Mouse (Mus musculus) C2C12 (cell line): ENCODE results near the gene Drosha. TPM values are rescaled to one million over a fixed set of nuclear protein-coding genes. Genes with fewer than 3 reads are reported as not detected.
"Not testable (repeated sequence)": the region's sequence is repeated elsewhere in the genome, so short reads cannot be mapped to it uniquely, and the experiment has no call there.

Experiments used
- H3K27me3 ChIP-seq: one replicate; pipeline ENCODE4 v1.6.1; 2011; ENCODE audit not compliant: control insufficient read depth, insufficient read depth, insufficient read length
- H3K36me3 ChIP-seq: one replicate; pipeline ENCODE4 v1.6.1; 2011; ENCODE audit not compliant: control insufficient read depth, insufficient read depth
- H3K4me3 ChIP-seq: one replicate; pipeline ENCODE4 v1.5.1; 2011; ENCODE audit warnings: mild to moderate bottlenecking, control low read depth; ENCODE audit not compliant: poor library complexity, insufficient read depth, severe bottlenecking
- H3K79me2 ChIP-seq: one replicate; pipeline ENCODE4 v1.6.1; 2011; ENCODE audit not compliant: control insufficient read depth, insufficient read depth
- H3K79me3 ChIP-seq: one replicate; pipeline ENCODE4 v1.6.1; 2011; ENCODE audit warnings: low read depth, control low read depth
- H3ac ChIP-seq: one replicate; pipeline ENCODE3; 2011; ENCODE audit warnings: low read depth; ENCODE audit not compliant: control insufficient read depth, insufficient read length
- CEBPB ChIP-seq: IDR thresholded peaks from one replicate; pipeline ENCODE4 v1.6.1; 2011; ENCODE audit warnings: low read depth, mild to moderate bottlenecking, control low read depth, moderate library complexity
- CTCF ChIP-seq: IDR thresholded peaks from one replicate; pipeline ENCODE4 v1.5.1; 2011; ENCODE audit not compliant: control insufficient read depth, insufficient read depth, insufficient read length
- FOSL1 ChIP-seq: IDR thresholded peaks from one replicate; pipeline ENCODE4 v1.8.0; 2011; ENCODE audit warnings: mild to moderate bottlenecking, low read length; ENCODE audit not compliant: poor library complexity, insufficient read depth, severe bottlenecking
- MAX ChIP-seq: IDR thresholded peaks from one replicate; pipeline ENCODE4 v1.6.1; 2011; ENCODE audit warnings: mild to moderate bottlenecking, control low read depth
- MYOD1 ChIP-seq: IDR thresholded peaks from one replicate; pipeline ENCODE4 v1.6.1; 2011; ENCODE audit warnings: low read depth; ENCODE audit not compliant: control insufficient read depth, insufficient read length
- MYOG ChIP-seq: IDR thresholded peaks from one replicate; pipeline ENCODE4 v1.6.1; 2011; ENCODE audit not compliant: control insufficient read depth, insufficient read length; ENCODE audit errors: extremely low read depth
- USF1 ChIP-seq: IDR thresholded peaks from one replicate; pipeline ENCODE4 v1.6.1; 2011; ENCODE audit warnings: low read depth, mild to moderate bottlenecking, control low read depth, moderate library complexity
- polyA plus RNA-seq: library from polyadenylated mRNA; unstranded; fragments of >200 nt; fragmentation: generic; extraction: Trizol; gene quantifications from one replicate; pipeline ENCODE4 v1.2.1, GENCODE M21; 2012; ENCODE audit warnings: missing spikeins

Gene Drosha
- polyA plus RNA-seq, 1 experiment = 42.0 TPM

- Histone ChIP-seq H3K79me2 (no peaks in the 10 kb centered on the region), H3K36me3 (peaks cover 70% of the 10 kb centered on the region), H3K79me3 (no peaks in the 10 kb centered on the region), H3K4me3 (no peak overlapping the region), H3K27me3 (no peaks in the 10 kb centered on the region), H3ac (no peak overlapping the region)
- no peak for TF ChIP-seq MYOG
- no peak for TF ChIP-seq CTCF
- no peak for TF ChIP-seq FOSL1
- no peak for TF ChIP-seq MYOD1
- no peak for TF ChIP-seq CEBPB
- TF ChIP-seq MAX = no peak
- TF ChIP-seq USF1 = no peak
These were observed 95.6 kb downstream of the Drosha start for GRCm38 (mm10) chr15:12919967-12920870.

GRCm38 (mm10) chr15:12921901-12922300 lies 97.3 kb downstream of the Drosha start:
- H3K79me2 ChIP-seq = no peaks in the 10 kb centered on the region
- H3ac ChIP-seq = no peak overlapping the region
- TF ChIP-seq CEBPB (no peak), CTCF (no peak)
- H3K79me3 ChIP-seq = no peaks in the 10 kb centered on the region
- H3K27me3 ChIP-seq = no peaks in the 10 kb centered on the region
- H3K36me3 ChIP-seq = peaks cover 70% of the 10 kb centered on the region
- no peak overlapping the region for H3K4me3 ChIP-seq

- no peak for TF ChIP-seq CTCF
- TF ChIP-seq CEBPB = no peak
- TF ChIP-seq USF1 = no peak
- no peak for TF ChIP-seq MAX
- no peak overlapping the region for H3K4me3 ChIP-seq
- H3K79me2 ChIP-seq = no peaks in the 10 kb centered on the region
- no peak overlapping the region for H3ac ChIP-seq
- peaks cover 69% of the 10 kb centered on the region for H3K36me3 ChIP-seq
- no peaks in the 10 kb centered on the region for H3K79me3 ChIP-seq
- H3K27me3 ChIP-seq = no peaks in the 10 kb centered on the region
These were observed 99.2 kb downstream of the Drosha start for GRCm38 (mm10) chr15:12923826-12924225.

GRCm38 (mm10) chr15:12931481-12931880 lies 106.9 kb downstream of the Drosha start:
- H3K79me2 ChIP-seq = no peaks in the 10 kb centered on the region
- no peak for TF ChIP-seq MYOD1
- TF ChIP-seq MAX = no peak
- TF ChIP-seq CEBPB = no peak
- TF ChIP-seq USF1 = no peak
- no peak for TF ChIP-seq CTCF
- TF ChIP-seq MYOG = no peak
- TF ChIP-seq FOSL1 = no peak
- H3K36me3 ChIP-seq = peaks cover 66% of the 10 kb centered on the region
- no peaks in the 10 kb centered on the region for H3K79me3 ChIP-seq
- no peaks in the 10 kb centered on the region for H3K27me3 ChIP-seq
- no peak overlapping the region for H3K4me3 ChIP-seq
- H3ac ChIP-seq = no peak overlapping the region

GRCm38 (mm10) chr15:12936217-12936732 lies 111.7 kb downstream of the Drosha start:
- peaks cover 28% of the 10 kb centered on the region for H3K36me3 ChIP-seq
- no peak for TF ChIP-seq USF1
- TF ChIP-seq FOSL1 = no peak
- TF ChIP-seq CEBPB = no peak
- TF ChIP-seq MAX = no peak
- no peak for TF ChIP-seq MYOD1
- TF ChIP-seq MYOG = no peak
- TF ChIP-seq CTCF = no peak
- H3K79me3 ChIP-seq = no peaks in the 10 kb centered on the region
- H3ac ChIP-seq = no peak overlapping the region
- no peak overlapping the region for H3K4me3 ChIP-seq
- H3K79me2 ChIP-seq = no peaks in the 10 kb centered on the region
- H3K27me3 ChIP-seq = no peaks in the 10 kb centered on the region

GRCm38 (mm10) chr15:12937326-12937725 lies 112.7 kb downstream of the Drosha start:
- H3K36me3 ChIP-seq = peaks cover 20% of the 10 kb centered on the region
- not testable (repeated sequence) for H3K79me3 ChIP-seq, H3K4me3 ChIP-seq

More at GRCm38 (mm10) chr15:12937326-12937725, 112.7 kb downstream of the Drosha start:
- not testable (repeated sequence) for H3K79me2 ChIP-seq, H3ac ChIP-seq, H3K27me3 ChIP-seq
